Mouse (Mus musculus) adrenal gland, adult 8-10 months (tissue): ENCODE measurements around the gene Gm867. TPM values are rescaled to one million over a fixed set of nuclear protein-coding genes. Genes with fewer than 3 reads are reported as not detected.

ENCODE experiments used
- DNase-seq: peaks from one replicate; pipeline ENCODE4 v3.0.0; 2022
- total RNA-seq, 4 experiments: library from RNA; stranded (reverse); gene quantifications; 2 replicates each; pipeline ENCODE4 v1.2.4; 2022

The Gm867 gene
- 1 to 10 TPM in 3 of 4 experiments, under 1 TPM in 1; 0.83 to 2.8 (median 1.3) TPM for total RNA-seq

- DNase-seq = no peak
Measured at GRCm38 (mm10) chr10:75940520-75940919, at the start of gene Gm867. Gene Gm867, minus strand, starts transcription at chr10:75940672.

GRCm38 (mm10) chr10:75979432-75979831, 39.0 kb upstream of the Gm867 start:
- DNase-seq = no peak

- no peak for DNase-seq
Measured at GRCm38 (mm10) chr10:75978835-75979157, 38.3 kb upstream of the Gm867 start.

- DNase-seq = no peak
Measured at GRCm38 (mm10) chr10:75978119-75978834, 37.8 kb upstream of the Gm867 start.

GRCm38 (mm10) chr10:75975216-75975615, 34.7 kb upstream of the Gm867 start:
- no peak for DNase-seq

- DNase-seq = no peak
Measured at GRCm38 (mm10) chr10:75973846-75974245, 33.4 kb upstream of the Gm867 start.

- no peak for DNase-seq
Measured at GRCm38 (mm10) chr10:75954381-75954811, 13.9 kb upstream of the Gm867 start, which contains the start of gene Gm5134. Gene Gm5134, plus strand, starts transcription at chr10:75954514.

GRCm38 (mm10) chr10:75951424-75952050, 11.1 kb upstream of the Gm867 start:
- DNase-seq = no peak

- DNase-seq = no peak
Measured at GRCm38 (mm10) chr10:75950791-75951210, 10.3 kb upstream of the Gm867 start.

GRCm38 (mm10) chr10:75949053-75950045, 8.9 kb upstream of the Gm867 start:
- peak; percentile 8 for DNase-seq

- DNase-seq = no peak
Measured at GRCm38 (mm10) chr10:75948079-75948478, 7.6 kb upstream of the Gm867 start.

GRCm38 (mm10) chr10:75945896-75946295, 5.4 kb upstream of the Gm867 start:
- DNase-seq = no peak

- peak; percentile 5 for DNase-seq
Measured at GRCm38 (mm10) chr10:75945213-75945612, 4.7 kb upstream of the Gm867 start.

GRCm38 (mm10) chr10:75944066-75944772, 3.7 kb upstream of the Gm867 start:
- peak; percentile 50 for DNase-seq

GRCm38 (mm10) chr10:75942736-75943477, 2.4 kb upstream of the Gm867 start, which contains the start of gene Vpreb3:
Gene Vpreb3, plus strand, starts transcription at chr10:75943057.
- DNase-seq = no peak

GRCm38 (mm10) chr10:75941042-75941824, 761 bp upstream of the Gm867 start:
- DNase-seq = no peak

GRCm38 (mm10) chr10:75939481-75940234, 814 bp downstream of the Gm867 start:
- no peak for DNase-seq

GRCm38 (mm10) chr10:75937851-75938643, 2.4 kb downstream of the Gm867 start:
- DNase-seq = peak; percentile 65
